Mouse (Mus musculus): ENCODE results near the gene Hsd11b2.

The Hsd11b2 gene

DNA sequence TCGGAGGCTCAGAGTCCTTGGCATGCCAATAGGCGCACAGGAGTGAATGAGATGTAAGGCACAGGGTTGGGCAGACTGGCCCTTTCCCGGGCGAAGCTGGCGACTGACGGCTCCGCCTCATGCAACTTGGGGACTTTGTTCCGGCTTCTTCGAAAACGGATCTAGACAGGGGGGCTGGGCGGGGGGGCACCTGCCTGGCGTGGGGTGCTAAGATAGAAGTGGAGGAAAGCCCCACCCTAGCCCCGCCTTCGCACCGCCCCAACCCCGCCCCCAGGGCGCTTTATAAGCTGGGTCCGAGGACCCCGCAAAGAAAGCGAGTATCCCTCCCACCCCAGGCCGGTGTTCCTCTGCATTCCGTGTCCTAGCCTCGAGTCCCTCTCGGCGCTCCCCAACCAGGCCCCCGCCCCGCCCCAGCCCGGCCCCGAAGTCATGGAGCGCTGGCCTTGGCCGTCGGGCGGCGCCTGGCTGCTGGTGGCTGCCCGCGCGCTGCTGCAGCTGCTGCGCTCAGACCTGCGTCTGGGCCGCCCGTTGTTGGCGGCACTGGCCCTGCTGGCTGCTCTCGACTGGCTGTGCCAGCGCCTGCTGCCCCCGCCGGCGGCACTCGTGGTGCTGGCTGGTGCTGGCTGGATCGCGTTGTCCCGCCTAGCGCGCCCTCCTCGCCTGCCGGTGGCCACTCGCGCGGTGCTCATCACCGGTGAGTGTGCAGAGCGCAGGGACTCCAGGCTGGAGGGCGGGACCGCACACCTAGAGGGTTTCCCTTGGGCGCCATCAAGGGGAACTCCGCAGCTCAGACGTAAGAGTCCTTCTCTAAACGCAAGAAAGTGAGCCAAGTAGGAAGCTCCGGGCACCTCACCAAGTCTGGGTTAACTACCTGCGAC lies at the start of gene Hsd11b2:
TSS of gene Hsd11b2 (plus strand) at position 320 of the 878 bp plus-strand sequence.
- no peak for DNase-seq (ENCODE audit: low read depth, low spot score)

DNA sequence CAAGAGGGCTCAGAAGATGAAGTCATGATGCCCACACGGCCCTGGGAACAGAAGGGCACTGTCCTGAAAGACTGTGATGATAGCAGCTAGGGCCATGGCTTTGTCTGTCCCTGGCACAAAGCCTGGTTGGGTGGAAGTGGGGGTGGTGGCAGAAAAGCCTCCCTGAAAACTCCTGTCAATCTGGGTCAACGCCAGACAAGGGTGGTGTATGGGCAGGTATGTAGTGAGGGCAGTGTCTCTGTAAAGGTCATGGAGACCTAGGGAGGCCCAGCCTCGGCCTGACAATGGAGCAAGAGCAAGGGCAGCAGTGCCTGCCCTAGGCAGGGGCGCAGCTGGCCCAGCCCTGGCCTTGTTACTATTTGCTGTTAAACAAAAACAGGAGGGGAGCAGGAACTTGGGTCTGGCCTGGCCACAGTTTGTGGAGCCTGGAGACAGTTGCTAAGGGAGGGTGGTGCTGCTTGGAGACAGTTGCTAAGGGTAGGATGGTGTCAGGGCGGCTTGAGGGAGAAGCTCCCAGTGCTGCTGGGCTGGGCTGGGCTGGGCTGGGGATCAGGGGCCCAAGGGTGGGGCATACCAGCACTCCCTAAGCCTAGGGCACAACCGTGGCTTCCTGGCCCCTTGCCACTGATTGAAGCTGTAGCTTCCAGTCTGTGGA lies 49.4 kb upstream of the Hsd11b2 start:
- no peak for DNase-seq (ENCODE audit: low read depth, low spot score)

DNA sequence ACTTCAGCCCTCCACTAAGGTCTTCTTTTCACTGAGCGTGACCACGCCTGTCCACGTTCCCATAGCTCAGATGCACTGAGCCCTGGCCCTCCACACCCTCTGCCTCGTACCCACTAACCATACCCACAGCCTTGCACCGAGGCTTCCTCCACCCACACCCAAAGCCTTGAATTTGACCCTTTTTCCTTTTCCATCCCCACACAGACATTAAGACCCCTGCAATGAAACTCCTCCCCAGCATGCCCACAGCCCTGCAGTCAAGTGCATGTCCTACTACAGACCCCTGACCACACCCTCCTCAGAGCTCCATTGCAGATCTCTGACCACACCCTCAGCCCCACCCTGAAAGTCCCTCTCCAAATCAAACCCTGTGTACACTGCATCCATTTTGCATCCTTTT lies 48.7 kb upstream of the Hsd11b2 start:
- DNase-seq (ENCODE audit: low read depth, low spot score) = no peak

DNA sequence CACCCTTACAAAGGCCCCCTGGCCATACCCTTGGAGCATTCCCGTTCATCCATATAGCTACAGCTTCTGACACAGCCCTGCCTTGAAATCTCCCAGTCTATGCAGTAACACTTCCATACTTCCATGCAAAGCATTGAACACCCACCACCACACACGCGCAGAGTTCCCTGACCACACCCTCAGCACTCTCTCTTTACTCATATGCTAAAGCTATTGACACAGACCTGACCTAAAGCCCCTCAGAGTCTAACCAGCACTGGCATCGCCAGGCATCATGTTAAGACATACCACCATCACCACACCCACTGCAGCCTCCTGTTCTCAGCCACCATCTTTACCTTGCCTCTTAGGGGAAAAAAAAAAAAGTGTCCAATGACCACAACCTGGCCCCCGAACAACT lies 48.3 kb upstream of the Hsd11b2 start:
- DNase-seq (ENCODE audit: low read depth, low spot score) = no peak

DNA sequence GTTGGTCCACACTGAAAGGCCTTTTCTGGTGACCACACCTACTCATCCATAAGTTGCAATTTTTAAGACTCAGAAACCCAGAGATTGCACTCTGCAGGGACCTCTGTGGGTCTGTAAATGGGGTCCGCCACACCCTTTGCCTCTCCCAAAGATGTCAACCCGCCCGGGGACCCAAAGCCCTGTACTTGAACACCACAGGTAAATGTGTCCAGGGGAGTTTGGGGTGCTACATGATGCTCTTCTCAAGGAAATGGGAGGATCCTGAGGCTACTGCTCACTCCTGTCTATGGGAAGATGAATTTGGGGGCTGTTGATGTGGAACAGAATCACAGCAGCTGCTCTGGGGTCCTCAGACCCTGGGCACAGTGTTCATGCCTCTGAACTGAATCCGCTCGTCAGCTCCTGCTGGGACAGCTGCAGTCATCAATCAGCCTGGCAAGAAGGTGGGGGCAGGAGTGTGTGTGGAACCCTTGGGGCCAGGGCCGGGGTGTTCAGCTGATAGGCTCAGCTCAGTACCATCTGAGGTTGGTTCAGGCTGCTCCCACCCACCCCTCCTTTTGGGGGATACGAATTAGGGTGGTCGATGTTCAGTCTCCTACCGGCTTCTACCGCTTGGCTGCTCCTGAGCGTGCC lies 47.8 kb upstream of the Hsd11b2 start:
- DNase-seq (ENCODE audit: low read depth, low spot score) = no peak

- peak; percentile 62 for DNase-seq (ENCODE audit: low read depth, low spot score)
Observed at GRCm38 (mm10) chr8:105471314-105472015, 47.1 kb upstream of the Hsd11b2 start, which contains the start of gene Tppp3. TSS of gene Tppp3 (minus strand) at chr8:105471526.

DNA sequence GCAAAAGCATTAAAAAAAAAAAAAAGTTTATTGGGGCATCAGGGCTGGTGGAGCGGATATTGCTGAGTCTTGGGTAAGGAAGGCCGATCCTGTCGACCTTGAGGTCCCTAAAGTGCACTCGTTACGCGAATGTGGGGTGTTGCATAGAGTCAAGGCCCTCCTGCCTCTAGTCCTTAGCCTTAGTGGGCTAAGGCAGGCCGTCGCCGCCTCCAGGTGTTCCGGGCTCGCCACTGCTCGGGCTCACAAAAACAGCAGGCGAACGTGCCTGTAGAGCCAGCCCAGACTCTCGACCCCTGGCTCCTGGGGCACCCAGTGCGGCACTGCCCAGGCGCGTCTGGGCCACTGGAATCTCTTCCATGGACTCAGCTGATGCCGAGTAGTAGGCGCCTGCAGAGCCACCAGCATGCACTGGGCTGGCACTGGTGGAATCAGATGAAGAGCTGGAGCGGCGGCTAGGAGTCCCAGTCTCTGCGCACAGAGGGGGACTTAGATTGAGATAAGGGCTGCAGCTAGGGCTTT lies 46.1 kb upstream of the Hsd11b2 start:
- no peak for DNase-seq (ENCODE audit: low read depth, low spot score)

- no peak for DNase-seq (ENCODE audit: low read depth, low spot score)
Observed at GRCm38 (mm10) chr8:105472983-105473382, 45.6 kb upstream of the Hsd11b2 start.

DNA sequence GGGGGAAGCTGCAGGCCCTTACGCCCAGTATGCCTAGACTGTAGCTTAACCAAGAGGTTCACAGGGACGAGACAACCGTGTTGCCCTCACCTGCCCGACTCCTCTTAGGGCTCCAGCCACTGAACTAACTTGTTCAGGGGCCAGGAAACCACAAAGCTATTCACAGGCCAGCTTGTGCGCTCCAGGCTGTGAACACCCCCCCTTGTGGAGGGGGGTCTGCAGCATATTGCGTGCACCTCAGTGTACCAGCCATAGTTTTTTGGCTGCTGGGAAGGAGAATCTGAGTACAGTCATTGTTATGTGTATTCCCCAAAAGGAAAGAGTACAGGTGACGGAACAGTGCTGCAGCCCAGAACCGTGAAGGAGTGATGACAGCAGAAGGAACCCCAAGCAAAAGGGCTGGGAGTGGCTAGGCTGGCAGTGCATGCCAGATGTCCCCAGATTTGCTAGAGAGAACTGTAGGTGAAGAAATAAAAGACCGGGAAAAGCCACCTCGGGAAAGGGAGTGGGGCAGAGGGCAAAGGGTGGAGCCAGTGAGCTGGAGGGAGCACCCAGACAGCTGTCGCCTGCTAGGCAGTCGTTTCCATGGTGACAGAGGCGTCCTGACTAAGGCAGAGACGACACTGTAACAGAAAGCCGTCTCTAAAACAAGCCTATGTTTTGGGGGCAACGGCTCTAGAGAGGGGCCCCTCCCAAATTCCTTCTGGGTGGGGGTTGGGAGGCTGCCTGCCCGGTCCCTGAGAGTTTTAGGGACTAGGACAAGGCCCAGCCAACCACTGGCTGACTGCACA lies 44.5 kb upstream of the Hsd11b2 start:
- no peak for DNase-seq (ENCODE audit: low read depth, low spot score)

DNA sequence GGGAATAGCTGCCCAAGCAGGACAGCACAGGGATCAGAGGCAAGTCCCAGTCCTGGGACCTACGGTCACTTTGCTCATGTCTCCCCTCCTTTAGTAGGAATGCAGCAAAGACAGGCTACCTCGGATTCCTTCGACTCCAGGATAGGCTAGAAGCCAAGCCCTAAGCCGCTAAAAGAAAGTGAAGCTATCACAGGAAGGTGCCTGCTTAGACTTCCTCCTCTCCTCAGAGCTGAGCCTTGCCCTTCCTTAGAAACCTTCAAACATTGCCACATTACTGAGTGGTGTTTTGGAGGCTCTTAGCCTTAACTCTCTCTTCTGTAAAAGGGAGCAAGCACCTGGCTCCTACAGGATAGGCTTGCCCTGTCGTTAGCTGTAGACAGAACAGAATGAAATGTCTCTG lies 43.9 kb upstream of the Hsd11b2 start:
- DNase-seq (ENCODE audit: low read depth, low spot score) = no peak

GRCm38 (mm10) chr8:105475254-105475653 lies 43.3 kb upstream of the Hsd11b2 start:
- no peak for DNase-seq (ENCODE audit: low read depth, low spot score)

DNA sequence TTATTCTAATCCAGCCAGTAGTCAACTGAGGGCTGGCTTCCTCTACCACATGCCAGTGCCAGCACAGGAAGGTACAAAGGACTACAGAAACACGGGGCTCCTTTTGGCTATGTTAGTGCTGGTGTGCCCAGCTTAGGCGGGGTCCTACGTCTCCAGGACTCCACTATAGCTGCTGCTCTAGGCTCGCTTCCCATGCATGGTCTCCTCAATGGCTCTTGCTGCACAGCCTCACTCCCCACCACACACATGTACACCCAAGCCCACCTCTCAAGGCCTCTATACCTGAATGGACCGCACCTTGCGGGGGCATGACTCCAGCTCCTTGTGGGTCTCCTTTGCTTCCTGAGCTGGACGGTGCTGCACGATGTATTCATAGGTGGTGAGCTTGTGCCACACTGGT lies 42.8 kb upstream of the Hsd11b2 start:
- DNase-seq (ENCODE audit: low read depth, low spot score) = no peak

GRCm38 (mm10) chr8:105476161-105476560 lies 42.4 kb upstream of the Hsd11b2 start:
- no peak for DNase-seq (ENCODE audit: low read depth, low spot score)

DNA sequence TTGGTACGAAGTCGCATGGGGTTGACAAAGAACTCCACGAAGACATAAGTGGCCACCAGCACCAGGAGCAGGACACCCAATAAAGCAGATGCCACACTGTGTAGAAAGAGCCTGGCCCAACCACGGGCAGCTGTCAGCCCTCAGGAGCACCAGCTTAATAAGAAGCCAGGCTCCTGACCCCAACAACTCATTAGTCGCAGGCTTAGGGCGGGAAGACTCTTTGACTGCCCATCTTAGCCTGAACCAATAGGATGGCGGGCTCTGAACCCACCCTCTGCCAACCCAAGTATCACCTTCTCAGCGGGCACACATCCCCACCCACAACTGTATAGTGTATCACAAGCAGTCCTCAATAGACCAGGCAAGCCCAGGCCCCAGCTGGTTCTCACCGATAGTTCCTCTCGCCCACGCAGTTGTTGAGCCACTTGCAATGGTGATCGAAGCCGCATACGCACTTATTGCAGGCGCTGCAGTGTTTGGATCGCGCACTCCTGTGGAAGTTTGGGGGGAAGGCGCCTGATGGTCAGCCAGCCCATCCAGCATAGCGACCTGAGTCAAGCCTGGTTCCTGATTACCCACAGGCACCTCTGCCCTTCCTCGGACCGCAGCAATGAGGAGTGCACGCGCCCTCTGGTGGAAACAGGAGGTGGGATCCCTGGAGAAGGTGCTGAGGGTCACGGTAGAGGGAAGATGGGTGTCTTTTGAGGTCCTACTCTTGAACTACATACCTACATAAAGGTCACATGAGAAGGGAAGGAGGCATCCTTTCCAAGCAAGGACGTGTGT lies 41.7 kb upstream of the Hsd11b2 start:
- no peak for DNase-seq (ENCODE audit: low read depth, low spot score)

- no peak for DNase-seq (ENCODE audit: low read depth, low spot score)
Observed at GRCm38 (mm10) chr8:105477792-105478191, 40.8 kb upstream of the Hsd11b2 start.

DNA sequence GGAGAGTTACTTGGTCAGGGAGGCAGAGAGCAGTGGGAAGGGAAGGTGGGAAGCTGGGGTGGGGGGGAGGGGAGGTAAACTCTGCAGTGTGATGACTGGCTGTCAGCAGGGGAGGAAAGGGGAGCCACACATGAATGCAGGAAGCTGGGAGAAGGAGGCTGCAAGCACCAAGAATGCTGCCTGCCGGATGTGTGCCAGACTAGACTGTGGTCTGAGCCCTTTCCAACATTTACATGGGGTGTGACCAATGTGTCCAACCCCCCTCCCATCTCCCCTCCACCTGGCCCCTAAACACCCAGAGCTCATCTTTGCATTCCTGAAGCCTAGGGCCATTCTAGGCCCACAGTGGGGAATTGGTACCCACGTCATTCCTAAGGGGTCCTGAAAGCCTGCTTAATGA lies 37.5 kb upstream of the Hsd11b2 start:
- no peak for DNase-seq (ENCODE audit: low read depth, low spot score)

DNA sequence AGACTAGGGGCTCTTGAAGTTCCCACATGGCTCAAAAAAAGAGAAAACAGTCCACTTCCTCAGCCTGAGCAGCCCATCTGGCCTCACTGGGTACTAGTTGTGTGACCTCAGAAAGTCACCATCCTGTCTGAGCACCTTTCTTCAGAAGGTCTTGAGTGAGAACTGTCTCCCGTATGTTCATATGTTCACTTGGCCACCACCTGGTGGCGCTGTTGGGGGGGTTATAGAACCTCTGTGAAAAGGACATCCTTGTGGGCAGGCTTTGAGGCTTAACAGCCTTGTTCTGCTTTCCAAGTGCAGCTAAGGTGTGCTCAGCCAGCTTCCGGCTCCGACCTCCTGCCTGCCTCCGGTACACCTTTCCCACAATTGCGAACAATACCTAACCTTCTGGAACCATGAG lies 37.1 kb upstream of the Hsd11b2 start:
- DNase-seq (ENCODE audit: low read depth, low spot score) = no peak

GRCm38 (mm10) chr8:105482123-105482522 lies 36.4 kb upstream of the Hsd11b2 start:
- DNase-seq (ENCODE audit: low read depth, low spot score) = no peak

- DNase-seq (ENCODE audit: low read depth, low spot score) = no peak
Observed at GRCm38 (mm10) chr8:105483212-105484029, 35.1 kb upstream of the Hsd11b2 start.
